Mouse (Mus musculus) E14TG2a.4 (cell line): ENCODE data around the gene Babam1.

Experiments used
- CTCF ChIP-seq: conservative IDR thresholded peaks from 2 replicates; pipeline ENCODE4 v1.5.1; 2014; ENCODE audit warnings: low read length
- NANOG ChIP-seq: IDR thresholded peaks from 2 replicates; pipeline ENCODE4 v1.6.1; 2014; ENCODE audit warnings: borderline replicate concordance, low read length, mixed read lengths

DNA sequence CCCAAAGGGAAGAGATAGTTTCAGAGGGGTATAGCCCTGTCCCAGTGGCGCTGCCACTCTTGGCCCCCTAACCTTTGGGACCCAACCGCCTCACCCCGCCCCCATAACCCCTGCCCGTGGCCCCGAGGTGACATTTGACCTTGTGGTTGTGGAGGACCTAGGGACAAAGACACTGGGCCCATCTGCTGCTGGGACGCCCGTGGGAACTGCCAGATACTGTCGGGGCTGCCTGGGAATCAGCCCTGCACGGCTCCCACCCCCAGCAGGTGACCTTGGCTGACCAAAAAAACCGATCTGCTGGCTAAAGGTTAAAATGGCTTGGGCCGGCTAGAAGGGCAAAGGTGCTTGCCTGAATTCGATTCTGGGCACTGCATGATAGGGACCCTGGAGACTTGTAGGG, 13.3 kb upstream of the Babam1 start:
- TF ChIP-seq CTCF (no peak), NANOG (no peak)
